Mouse (Mus musculus): ENCODE measurements at regions not wholly inside any gene's neighbourhood (a gene's known extent, or its start where the extent isn't known, plus 50 kb on each side); places are given as distances from the start of the nearest gene placed in this dataset.
"Not testable (repeated sequence)": the region's sequence is repeated elsewhere in the genome, so short reads cannot be mapped to it uniquely, and the experiment has no call there.

DNA sequence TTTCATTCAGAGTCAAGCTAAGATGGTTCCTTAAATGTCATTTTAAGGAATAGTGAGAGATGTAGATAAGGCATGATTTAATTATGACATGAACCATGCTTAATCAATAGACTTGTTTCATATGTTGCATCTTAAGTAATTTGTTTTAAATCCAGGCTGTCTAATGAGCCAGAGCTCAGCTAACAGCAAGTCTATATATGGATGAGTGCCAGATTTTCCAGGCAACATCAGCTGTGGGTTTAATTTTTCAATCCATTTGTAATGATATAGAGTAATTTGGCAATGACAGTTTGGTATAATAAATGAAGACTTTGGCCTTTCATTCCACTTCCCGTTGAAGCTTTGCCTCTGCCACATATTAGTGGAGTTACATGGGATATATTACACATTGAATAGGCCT lies 677.3 kb upstream of the Sorcs1 start:
- no peak for DNase-seq

GRCm38 (mm10) chr19:51340491-51340890 lies 662.0 kb upstream of the Sorcs1 start:
- DNase-seq, result no peak

GRCm38 (mm10) chr19:51330010-51330409 lies 651.6 kb upstream of the Sorcs1 start:
- DNase-seq, result no peak

- DNase-seq, result no peak
These were observed 625.3 kb upstream of the Sorcs1 start for GRCm38 (mm10) chr19:51303708-51304107.

DNA sequence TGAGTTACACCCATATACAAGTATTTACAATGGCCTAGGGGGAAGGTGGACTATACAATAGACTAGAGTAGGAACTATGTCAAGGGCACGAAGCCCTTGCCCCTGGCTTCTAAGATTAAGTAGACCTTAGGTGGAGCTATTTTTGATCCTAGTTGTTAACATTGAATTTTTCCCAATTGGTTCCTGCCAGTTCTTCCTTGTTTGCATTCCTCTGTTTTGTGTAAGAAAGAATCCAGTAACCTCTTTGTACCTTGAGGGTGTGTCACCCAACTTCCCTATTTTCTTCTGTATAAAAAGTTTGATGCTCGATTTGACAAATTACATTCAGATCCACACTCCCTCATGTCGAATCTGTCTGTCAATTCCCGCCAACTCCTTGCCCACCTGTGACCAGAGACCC lies 618.2 kb upstream of the Sorcs1 start:
- not testable (repeated sequence) for DNase-seq

DNA sequence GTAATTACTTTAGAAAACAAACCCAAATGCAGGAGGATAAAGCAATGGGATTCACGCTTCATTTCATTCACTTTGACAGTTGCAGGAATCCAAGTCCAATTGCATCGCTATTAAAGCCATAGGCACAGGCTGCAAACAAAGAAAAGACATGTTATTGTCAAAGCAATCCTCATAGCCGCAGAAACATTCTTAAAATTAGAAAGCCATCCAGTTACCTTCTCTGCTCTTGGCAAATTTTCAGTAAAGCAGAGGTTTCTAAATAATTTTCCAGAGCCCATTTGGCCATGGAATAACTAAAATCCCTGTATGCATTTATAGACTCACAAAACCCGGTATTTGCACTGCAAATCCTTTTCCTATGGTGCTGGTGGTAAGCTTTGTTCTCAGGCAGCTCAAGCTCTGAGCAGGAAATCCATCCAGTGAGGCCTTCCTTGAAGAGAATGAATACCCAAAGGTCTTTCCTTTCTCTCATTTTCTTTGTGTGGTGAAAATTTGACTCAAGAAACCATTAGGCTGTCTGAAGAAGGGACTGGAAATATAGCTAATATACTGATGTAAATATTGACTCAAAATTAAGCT lies 590.6 kb upstream of the Sorcs1 start:
- no peak for DNase-seq

GRCm38 (mm10) chr19:51240295-51240864 lies 561.9 kb upstream of the Sorcs1 start:
- no peak for DNase-seq

- no peak for DNase-seq
These were observed 559.7 kb upstream of the Sorcs1 start for GRCm38 (mm10) chr19:51238181-51238523.

DNA sequence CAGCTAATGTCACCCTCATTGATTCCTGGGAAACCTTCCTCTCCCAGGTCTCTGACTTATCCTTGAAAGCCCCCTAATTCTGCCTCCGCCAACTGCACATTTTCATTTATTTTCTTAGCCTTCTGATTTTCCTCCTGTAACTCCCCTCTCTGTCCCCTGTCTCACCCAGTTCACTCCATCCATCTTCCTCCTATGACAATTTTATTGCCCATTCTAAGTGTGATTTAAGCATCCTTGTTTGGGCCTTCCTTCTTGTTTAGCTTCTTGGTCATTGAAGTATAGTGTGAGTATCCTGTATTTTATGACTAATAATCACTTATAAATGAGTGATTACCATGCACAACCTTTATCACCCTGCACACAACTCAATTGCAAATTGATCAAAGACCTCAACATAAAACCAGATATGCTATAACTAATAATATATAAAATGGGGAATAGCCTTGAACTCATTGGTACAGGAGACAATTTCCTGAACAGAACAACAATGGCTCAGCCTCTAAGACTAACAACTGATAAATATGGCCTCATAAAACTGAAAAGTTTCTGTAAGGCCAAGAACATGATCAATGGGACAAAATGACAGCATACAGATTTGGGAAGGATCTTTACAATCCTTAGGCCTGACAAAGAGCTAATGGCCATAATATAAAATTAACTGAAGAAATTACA lies 559.2 kb upstream of the Sorcs1 start:
- DNase-seq, result no peak

DNA sequence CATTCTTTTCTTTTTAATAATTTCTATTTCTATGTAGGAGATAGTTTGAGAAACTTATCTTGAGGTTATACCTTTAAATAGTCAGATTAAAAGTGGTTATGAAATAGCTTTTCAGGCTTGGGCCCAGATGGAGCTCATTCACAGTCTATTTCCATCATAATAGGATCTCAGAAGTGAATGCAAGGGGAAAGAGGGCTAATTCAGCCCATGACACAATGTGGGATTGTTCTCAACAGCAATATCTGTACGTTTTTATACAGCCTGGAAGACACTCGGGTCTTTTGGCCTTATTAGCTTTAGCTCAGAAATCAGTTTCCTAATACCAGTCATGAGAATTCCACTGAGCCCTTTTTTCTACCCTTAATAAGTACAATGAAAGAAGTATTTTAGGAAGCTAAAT lies 554.1 kb upstream of the Sorcs1 start:
- DNase-seq, result no peak

- no peak for DNase-seq
These were observed 548.5 kb upstream of the Sorcs1 start for GRCm38 (mm10) chr19:51226932-51227331.

- peak in 1 of 2 experiments; percentile 28 for DNase-seq
These were observed 522.9 kb upstream of the Sorcs1 start for GRCm38 (mm10) chr19:51201391-51201790.
